Mouse (Mus musculus): ENCODE data around the gene Elmo3.

GRCm38 (mm10) chr8:105292471-105292870 is 12.9 kb upstream of the Elmo3 start:
- TF ChIP-seq CTCF (IDR thresholded peaks at IDR 0.05; ENCODE audit: control insufficient read depth, insufficient read depth, insufficient replicate concordance, low read depth, low read length): no peak
- no peak for TF ChIP-seq POLR2A (IDR thresholded peaks at IDR 0.05; ENCODE audit: control insufficient read depth, low read depth, low read length)
